Mouse (Mus musculus): Measurements from ENCODE around the gene Foxa3. TPM values are rescaled to one million over a fixed set of nuclear protein-coding genes. Genes with fewer than 3 reads are reported as not detected.

Foxa3 gene
- polyA plus RNA-seq, 1 experiment from 2014 or later, result 26.6 TPM

- WGBS, result 85% methylated on average over 15 of the region's 15 CpGs
- Histone ChIP-seq H3K27ac (no peak overlapping the region), H3K9me3 (no peaks in the 10 kb centered on the region), H3K27me3 (replicated peaks) (no peaks in the 10 kb centered on the region), H3K4me2 (replicated peaks) (no peak overlapping the region), H3K9ac (no peak overlapping the region), H3K36me3 (peaks cover 29% of the 10 kb centered on the region), H3K4me3 (replicated peaks) (no peak overlapping the region), H3K4me1 (replicated peaks) (peaks cover 9% of the 10 kb centered on the region; the same call in 1 of the 2 replicates)
- ATAC-seq, result no peak
Measured at GRCm38 (mm10) chr7:19052345-19053135, 29.2 kb upstream of the Foxa3 start.

- peaks cover 9% of the 10 kb centered on the region; the same call in 1 of the 2 replicates for H3K4me1 ChIP-seq (replicated peaks)
- 61% methylated on average over 4 of the region's 4 CpGs for WGBS
- no peak overlapping the region for H3K4me2 ChIP-seq (replicated peaks)
- H3K4me3 ChIP-seq (replicated peaks), result no peak overlapping the region
- no peak overlapping the region for H3K9ac ChIP-seq
- peaks cover 41% of the 10 kb centered on the region for H3K36me3 ChIP-seq
- no peak for ATAC-seq
- H3K9me3 ChIP-seq, result no peaks in the 10 kb centered on the region
- no peak overlapping the region for H3K27ac ChIP-seq
- no peaks in the 10 kb centered on the region for H3K27me3 ChIP-seq (replicated peaks)
Measured at GRCm38 (mm10) chr7:19051161-19051560, 27.8 kb upstream of the Foxa3 start.

GRCm38 (mm10) chr7:19050172-19050571 lies 26.8 kb upstream of the Foxa3 start:
- Histone ChIP-seq H3K4me3 (replicated peaks) (no peak overlapping the region), H3K27me3 (replicated peaks) (no peaks in the 10 kb centered on the region), H3K9ac (no peak overlapping the region), H3K9me3 (no peaks in the 10 kb centered on the region), H3K27ac (no peak overlapping the region), H3K4me1 (replicated peaks) (peaks cover 9% of the 10 kb centered on the region; the same call in 1 of the 2 replicates), H3K4me2 (replicated peaks) (no peak overlapping the region), H3K36me3 (peaks cover 51% of the 10 kb centered on the region)
- no peak for ATAC-seq
- WGBS, result 84% methylated on average over 8 of the region's 8 CpGs

- peaks cover 58% of the 10 kb centered on the region for H3K36me3 ChIP-seq
Measured at GRCm38 (mm10) chr7:19049252-19049651, 25.9 kb upstream of the Foxa3 start.

GRCm38 (mm10) chr7:19048006-19048527 lies 24.7 kb upstream of the Foxa3 start:
- Histone ChIP-seq H3K4me3 (replicated peaks) (no peak overlapping the region), H3K36me3 (peaks cover 66% of the 10 kb centered on the region), H3K9ac (no peak overlapping the region), H3K27ac (no peak overlapping the region), H3K4me2 (replicated peaks) (no peak overlapping the region), H3K4me1 (replicated peaks) (no peaks in the 10 kb centered on the region), H3K9me3 (no peaks in the 10 kb centered on the region), H3K27me3 (replicated peaks) (no peaks in the 10 kb centered on the region)
- no peak for ATAC-seq
- 82% methylated on average over 14 of the region's 14 CpGs for WGBS

More at GRCm38 (mm10) chr7:19049252-19049651, 25.9 kb upstream of the Foxa3 start:
- Histone ChIP-seq H3K4me3 (replicated peaks) (no peak overlapping the region), H3K4me2 (replicated peaks) (no peak overlapping the region), H3K9me3 (no peaks in the 10 kb centered on the region), H3K9ac (no peak overlapping the region), H3K4me1 (replicated peaks) (peaks cover 6% of the 10 kb centered on the region; the same call in 1 of the 2 replicates), H3K27me3 (replicated peaks) (no peaks in the 10 kb centered on the region), H3K27ac (no peak overlapping the region)
- 85% methylated on average over 5 of the region's 5 CpGs for WGBS
- no peak for ATAC-seq

- no peak overlapping the region for H3K9ac ChIP-seq
- no peak overlapping the region for H3K27ac ChIP-seq
- H3K4me2 ChIP-seq (replicated peaks), result no peak overlapping the region
- no peaks in the 10 kb centered on the region for H3K4me1 ChIP-seq (replicated peaks)
- H3K36me3 ChIP-seq, result peaks cover 78% of the 10 kb centered on the region
- H3K9me3 ChIP-seq, result no peaks in the 10 kb centered on the region
- H3K27me3 ChIP-seq (replicated peaks), result no peaks in the 10 kb centered on the region
- no peak for ATAC-seq
- 92% methylated on average over 11 of the region's 11 CpGs for WGBS
- no peak overlapping the region for H3K4me3 ChIP-seq (replicated peaks)
Measured at GRCm38 (mm10) chr7:19046286-19047069, 23.1 kb upstream of the Foxa3 start.

- H3K27me3 ChIP-seq (replicated peaks), result no peaks in the 10 kb centered on the region
- no peak overlapping the region for H3K4me2 ChIP-seq (replicated peaks)
- no peak for ATAC-seq
- no peaks in the 10 kb centered on the region for H3K9me3 ChIP-seq
- no peak overlapping the region for H3K27ac ChIP-seq
- WGBS, result 96% methylated on average over 6 of the region's 6 CpGs
- H3K9ac ChIP-seq, result no peak overlapping the region
- H3K4me1 ChIP-seq (replicated peaks), result no peaks in the 10 kb centered on the region
- H3K36me3 ChIP-seq, result peaks cover 81% of the 10 kb centered on the region
- no peak overlapping the region for H3K4me3 ChIP-seq (replicated peaks)
Measured at GRCm38 (mm10) chr7:19044616-19045015, 21.3 kb upstream of the Foxa3 start.

- 83% methylated on average over 4 of the region's 4 CpGs for WGBS
- Histone ChIP-seq H3K36me3 (peaks cover 46% of the 10 kb centered on the region), H3K4me2 (replicated peaks) (no peak overlapping the region), H3K9ac (no peak overlapping the region), H3K4me3 (replicated peaks) (no peak overlapping the region), H3K9me3 (no peaks in the 10 kb centered on the region), H3K27me3 (replicated peaks) (no peaks in the 10 kb centered on the region), H3K27ac (no peak overlapping the region), H3K4me1 (replicated peaks) (no peaks in the 10 kb centered on the region)
- no peak for ATAC-seq
Measured at GRCm38 (mm10) chr7:19031641-19032040, 8.3 kb upstream of the Foxa3 start.

GRCm38 (mm10) chr7:19029084-19029653 lies 5.8 kb upstream of the Foxa3 start:
- H3K27me3 ChIP-seq (replicated peaks), result no peaks in the 10 kb centered on the region
- peaks cover 35% of the 10 kb centered on the region for H3K36me3 ChIP-seq
- ATAC-seq, result peak; percentile 24
- H3K9me3 ChIP-seq, result no peaks in the 10 kb centered on the region
- no peak overlapping the region for H3K27ac ChIP-seq
- peaks cover 9% of the 10 kb centered on the region for H3K4me1 ChIP-seq (replicated peaks)
- no peak overlapping the region for H3K4me2 ChIP-seq (replicated peaks)
- H3K4me3 ChIP-seq (replicated peaks), result no peak overlapping the region
- no peak overlapping the region for H3K9ac ChIP-seq
- 60% methylated on average over 6 of the region's 6 CpGs for WGBS

- H3K27me3 ChIP-seq (replicated peaks), result peaks cover 5% of the 10 kb centered on the region
- no peak for ATAC-seq
Measured at GRCm38 (mm10) chr7:19028067-19028466, 4.7 kb upstream of the Foxa3 start.

GRCm38 (mm10) chr7:19024581-19025255 lies 1.4 kb upstream of the Foxa3 start:
- H3K27me3 ChIP-seq (replicated peaks), result peaks cover 28% of the 10 kb centered on the region
- H3K27ac ChIP-seq, result peak overlapping the region; percentile 69
- peaks cover 18% of the 10 kb centered on the region for H3K4me1 ChIP-seq (replicated peaks)
- peaks cover 4% of the 10 kb centered on the region for H3K36me3 ChIP-seq
- H3K4me3 ChIP-seq (replicated peaks), result peak overlapping the region; percentile 92
- peak; percentile 53 for ATAC-seq
- H3K9me3 ChIP-seq, result no peaks in the 10 kb centered on the region
- peak overlapping the region; percentile 76 for H3K4me2 ChIP-seq (replicated peaks)
- under 1% methylated on average over 35 of the region's 36 CpGs for WGBS
- H3K9ac ChIP-seq, result peak overlapping the region; percentile 90

More at GRCm38 (mm10) chr7:19028067-19028466, 4.7 kb upstream of the Foxa3 start:
- Histone ChIP-seq H3K9ac (no peak overlapping the region), H3K27ac (no peak overlapping the region), H3K4me2 (replicated peaks) (no peak overlapping the region), H3K9me3 (no peaks in the 10 kb centered on the region), H3K4me1 (replicated peaks) (peaks cover 14% of the 10 kb centered on the region), H3K4me3 (replicated peaks) (no peak overlapping the region), H3K36me3 (peaks cover 32% of the 10 kb centered on the region)
